Mouse (Mus musculus) limb, embryonic 13.5 days (tissue): ENCODE data around the gene Sctr. TPM values are rescaled to one million over a fixed set of nuclear protein-coding genes. Genes with fewer than 3 reads are reported as not detected.

Experiments
- ATAC-seq: fragments of 200-750 bp; cut with Nextera tagmentation; 2 replicates; pipeline ENCODE4 v1.8.0; 2017; ENCODE audit warnings: low read depth, moderate number of reproducible peaks, moderate TSS enrichment; ENCODE audit not compliant: low FRiP score
- H3K27ac ChIP-seq: fragments of 300-500 bp; sonication (generic); 2 replicates; pipeline ENCODE4 v1.5.1; 2015; ENCODE audit warnings: inconsistent platforms, mild to moderate bottlenecking, moderate library complexity
- H3K27me3 ChIP-seq: fragments of 300-500 bp; sonication (generic); 2 replicates; pipeline ENCODE4 v1.6.1; 2015; ENCODE audit warnings: mild to moderate bottlenecking, inconsistent platforms
- H3K36me3 ChIP-seq: fragments of 300-500 bp; sonication (generic); 2 replicates; pipeline ENCODE4 v1.6.1; 2015; ENCODE audit warnings: inconsistent platforms, mild to moderate bottlenecking, moderate library complexity
- H3K4me1 ChIP-seq: fragments of 300-500 bp; sonication (generic); 2 replicates; pipeline ENCODE4 v1.6.1; 2015; ENCODE audit warnings: inconsistent platforms
- H3K4me2 ChIP-seq: fragments of 300-500 bp; sonication (generic); replicated peaks from 2 replicates; pipeline ENCODE4 v1.6.1; 2015; ENCODE audit warnings: inconsistent platforms, mild to moderate bottlenecking, moderate library complexity
- H3K4me3 ChIP-seq: fragments of 300-500 bp; sonication (generic); 2 replicates; pipeline ENCODE4 v1.5.1; 2015; ENCODE audit warnings: moderate library complexity, mild to moderate bottlenecking, inconsistent platforms
- H3K9ac ChIP-seq: fragments of 300-500 bp; sonication (generic); 2 replicates; pipeline ENCODE4 v1.6.1; 2015; ENCODE audit warnings: mild to moderate bottlenecking, inconsistent platforms
- H3K9me3 ChIP-seq: fragments of 300-500 bp; sonication (generic); 2 replicates; pipeline ENCODE4 v1.6.1; 2016; ENCODE audit warnings: inconsistent platforms
- WGBS: fragments of 180-500 bp; shearing (Covaris S2); methylation state at CpG from one replicate; pipeline ENCODE4 v1.1.7; 2015; 5-methylcytosine and 5-hydroxymethylcytosine counted together
- polyA plus RNA-seq: library from polyadenylated mRNA; unstranded; fragments of >200 nt; fragmentation: Nextera tagmentation; extraction: Ambion mirVana; gene quantifications from 2 replicates; pipeline ENCODE4 v1.2.1, GENCODE M21; 2015

Sctr gene
- polyA plus RNA-seq, 1 experiment from 2014 or later = 0.20 TPM

DNA sequence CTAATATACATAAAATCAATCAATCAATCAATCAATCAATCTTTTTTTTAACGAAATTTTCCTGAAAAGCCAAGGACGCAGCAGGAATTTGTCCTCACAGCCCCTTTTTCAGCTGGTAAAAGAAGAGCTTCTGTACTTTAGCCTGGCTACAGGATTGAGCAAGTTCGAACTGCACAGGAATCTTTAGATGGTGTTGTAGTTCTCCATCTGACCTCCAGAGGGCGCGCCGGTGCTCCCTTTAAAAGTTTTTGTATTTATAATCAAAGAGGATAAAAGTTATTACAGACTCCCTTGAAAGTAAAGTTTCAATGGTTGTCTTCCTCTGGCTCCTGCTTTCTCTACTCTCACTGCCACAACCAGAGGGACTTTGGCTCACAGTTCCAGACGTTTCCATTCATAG, 91.6 kb downstream of the Sctr start:
- Histone ChIP-seq H3K4me2 (no peak overlapping the region), H3K9me3 (no peaks in the 10 kb centered on the region), H3K9ac (no peak overlapping the region), H3K27me3 (no peaks in the 10 kb centered on the region), H3K36me3 (no peaks in the 10 kb centered on the region), H3K27ac (no peak overlapping the region), H3K4me3 (no peak overlapping the region), H3K4me1 (no peaks in the 10 kb centered on the region)
- no peak for ATAC-seq
- 18% methylated on average over 7 of the region's 7 CpGs for WGBS

DNA sequence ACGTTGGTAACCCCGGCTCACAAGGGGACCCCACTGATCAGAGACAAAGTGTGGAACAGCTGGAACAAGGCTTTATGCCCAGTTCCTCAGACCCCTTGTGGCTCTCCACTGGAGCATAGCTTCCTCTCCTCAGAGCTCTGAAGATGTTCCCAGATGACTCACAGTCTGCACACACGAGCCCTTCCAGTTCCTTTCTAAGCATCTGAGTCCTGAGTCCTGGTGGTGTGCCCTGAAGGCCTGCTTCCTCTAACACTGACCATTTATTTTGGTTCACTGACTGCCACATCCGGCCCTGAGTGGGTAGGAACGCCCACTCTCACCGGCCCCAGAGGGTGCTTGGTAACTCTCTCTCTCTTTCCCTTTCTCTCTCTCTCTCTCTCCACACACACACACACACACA, 92.8 kb downstream of the Sctr start:
- Histone ChIP-seq H3K36me3 (no peaks in the 10 kb centered on the region), H3K4me3 (no peak overlapping the region), H3K9ac (no peak overlapping the region), H3K27me3 (no peaks in the 10 kb centered on the region), H3K4me2 (no peak overlapping the region), H3K9me3 (no peaks in the 10 kb centered on the region), H3K4me1 (no peaks in the 10 kb centered on the region), H3K27ac (no peak overlapping the region)
- 66% methylated on average over 6 of the region's 6 CpGs for WGBS
- ATAC-seq = no peak

DNA sequence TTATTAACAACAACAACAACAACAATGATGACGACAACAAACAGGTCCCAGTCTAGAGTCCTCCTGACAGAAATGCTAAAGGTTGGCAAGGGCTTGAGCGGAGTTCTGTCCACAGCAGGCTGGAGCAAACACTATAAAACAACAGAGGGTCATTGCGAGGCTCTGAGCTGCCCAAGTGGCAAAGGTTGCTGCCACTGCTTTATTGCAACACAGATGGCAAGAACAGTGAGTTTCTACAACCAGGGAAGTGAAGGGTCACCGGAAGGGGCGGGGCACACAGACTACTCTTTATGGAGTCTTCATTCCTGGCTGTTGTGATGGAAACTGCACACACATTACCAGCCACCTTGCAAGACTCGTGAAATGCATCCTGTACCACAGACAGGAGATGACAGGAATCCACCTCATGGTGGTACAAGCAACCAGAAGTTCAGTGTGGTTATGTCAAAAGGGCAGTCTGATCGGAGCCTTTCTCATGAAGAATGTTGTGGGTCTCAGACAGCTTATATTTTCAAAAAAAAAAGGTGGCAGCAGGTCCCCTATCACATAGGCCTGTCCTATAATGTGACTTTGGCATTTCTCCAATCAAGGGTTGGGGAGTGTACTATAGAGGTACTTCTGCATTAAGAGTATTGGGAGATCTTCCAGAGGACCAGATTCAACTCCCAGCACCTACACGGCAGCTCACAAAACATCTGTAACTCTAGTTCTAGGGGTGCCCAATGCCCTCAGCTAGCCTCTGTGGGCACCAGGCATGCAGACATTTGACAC, 93.9 kb downstream of the Sctr start:
- 79% methylated on average over 8 of the region's 8 CpGs for WGBS
- H3K4me1 ChIP-seq = no peaks in the 10 kb centered on the region
- no peak for ATAC-seq

DNA sequence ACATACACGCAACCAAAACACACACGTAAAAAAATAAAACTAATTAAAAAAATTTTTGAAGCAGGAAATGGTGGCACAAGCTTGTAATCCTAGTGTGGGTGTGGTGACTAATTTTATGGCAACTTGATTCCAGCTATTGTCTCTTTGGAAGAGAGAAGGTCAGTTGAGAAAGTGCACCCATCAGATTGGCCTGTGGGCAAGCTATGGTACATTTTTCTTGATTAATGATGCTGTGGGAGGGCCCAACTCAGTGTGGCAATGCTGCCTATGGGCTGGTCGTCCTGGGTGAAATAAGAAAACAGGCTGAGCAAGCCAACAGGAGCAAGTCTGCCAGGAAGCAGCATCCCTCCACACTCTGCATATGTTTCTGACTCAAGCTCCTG, 94.5 kb downstream of the Sctr start:
- no peaks in the 10 kb centered on the region for H3K4me1 ChIP-seq
- H3K4me3 ChIP-seq = no peak overlapping the region
- no peaks in the 10 kb centered on the region for H3K27me3 ChIP-seq
- no peak overlapping the region for H3K27ac ChIP-seq
- H3K9me3 ChIP-seq = no peaks in the 10 kb centered on the region
- H3K4me2 ChIP-seq = no peak overlapping the region
- no peak for ATAC-seq
- WGBS = 76% methylated on average over 3 of the region's 3 CpGs
- H3K9ac ChIP-seq = no peak overlapping the region
- H3K36me3 ChIP-seq = no peaks in the 10 kb centered on the region

More for the DNA sequence above, 93.9 kb downstream of the Sctr start:
- Histone ChIP-seq H3K9me3 (no peaks in the 10 kb centered on the region), H3K36me3 (no peaks in the 10 kb centered on the region), H3K27me3 (no peaks in the 10 kb centered on the region), H3K4me2 (no peak overlapping the region), H3K4me3 (no peak overlapping the region), H3K27ac (no peak overlapping the region), H3K9ac (no peak overlapping the region)

DNA sequence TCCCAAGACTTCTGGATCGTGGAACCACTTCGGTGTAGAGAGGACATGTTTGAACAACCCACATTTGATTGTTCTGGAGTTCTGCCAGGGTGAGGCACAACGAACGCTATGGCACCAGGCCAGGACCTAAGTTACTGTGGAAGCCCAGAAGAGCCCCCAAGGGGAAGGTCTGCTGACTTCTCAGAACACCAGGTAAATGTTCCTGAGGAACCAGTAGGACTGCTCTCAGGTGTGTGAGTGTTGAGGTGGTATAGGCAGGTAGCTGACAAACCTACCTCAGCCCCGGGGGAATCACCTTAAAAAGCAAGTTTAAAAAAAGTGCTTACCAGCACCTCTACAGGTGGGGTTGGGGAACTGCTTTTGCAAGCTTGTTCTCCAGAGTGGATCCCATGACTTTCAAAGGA, 98.9 kb downstream of the Sctr start:
- H3K9me3 ChIP-seq = no peaks in the 10 kb centered on the region
- 59% methylated on average over 5 of the region's 5 CpGs for WGBS
- no peaks in the 10 kb centered on the region for H3K36me3 ChIP-seq
- 0 out of 2 replicates have a peak, but pooled peaks have one; percentile 59 for ATAC-seq
- no peaks in the 10 kb centered on the region for H3K4me1 ChIP-seq
- no peak overlapping the region for H3K4me3 ChIP-seq
- H3K27ac ChIP-seq = no peak overlapping the region
- H3K9ac ChIP-seq = no peak overlapping the region
- H3K4me2 ChIP-seq = no peak overlapping the region
- H3K27me3 ChIP-seq = no peaks in the 10 kb centered on the region

DNA sequence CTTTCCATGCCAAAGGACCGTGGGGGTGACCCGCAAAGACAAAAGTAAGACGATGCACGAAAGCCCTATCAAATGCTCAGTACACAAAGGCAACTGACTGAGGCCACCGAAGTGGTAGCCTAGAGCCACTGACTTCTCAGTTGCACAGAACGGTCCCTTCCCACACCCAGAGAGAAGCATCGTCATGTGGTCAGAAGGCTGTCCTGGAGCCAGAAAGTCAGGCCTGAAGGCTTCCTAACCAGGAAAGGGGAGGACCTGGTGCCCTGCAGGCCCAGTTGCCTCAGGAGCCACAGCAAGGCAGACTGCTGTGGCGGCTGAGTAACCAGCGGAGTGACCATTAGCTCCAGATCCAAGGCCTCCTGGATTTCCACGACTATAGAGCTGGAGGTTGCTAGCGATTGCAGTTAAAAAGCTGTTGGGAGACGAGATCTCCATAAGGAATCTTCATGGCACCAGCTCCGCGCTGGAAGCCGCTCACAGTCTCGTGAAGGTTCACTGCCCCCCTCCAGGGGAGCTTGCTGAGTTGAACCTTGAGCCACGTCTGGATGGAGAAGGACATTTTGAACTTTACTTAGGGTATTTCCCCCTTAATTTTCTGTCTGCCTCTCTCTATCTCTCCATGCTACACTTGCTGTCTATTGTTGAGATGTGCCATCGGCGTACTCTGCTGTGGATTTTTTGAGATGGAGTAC, 103.2 kb downstream of the Sctr start:
- H3K9ac ChIP-seq = no peak overlapping the region
- H3K4me3 ChIP-seq = no peak overlapping the region
- no peak for ATAC-seq
- H3K27me3 ChIP-seq = no peaks in the 10 kb centered on the region
- H3K36me3 ChIP-seq = peaks cover 39% of the 10 kb centered on the region
- H3K4me1 ChIP-seq = no peaks in the 10 kb centered on the region
- H3K9me3 ChIP-seq = peaks cover 7% of the 10 kb centered on the region; the same call in 1 of the 2 replicates
- H3K4me2 ChIP-seq = no peak overlapping the region
- H3K27ac ChIP-seq = no peak overlapping the region
- WGBS = 86% methylated on average over 19 of the region's 19 CpGs

DNA sequence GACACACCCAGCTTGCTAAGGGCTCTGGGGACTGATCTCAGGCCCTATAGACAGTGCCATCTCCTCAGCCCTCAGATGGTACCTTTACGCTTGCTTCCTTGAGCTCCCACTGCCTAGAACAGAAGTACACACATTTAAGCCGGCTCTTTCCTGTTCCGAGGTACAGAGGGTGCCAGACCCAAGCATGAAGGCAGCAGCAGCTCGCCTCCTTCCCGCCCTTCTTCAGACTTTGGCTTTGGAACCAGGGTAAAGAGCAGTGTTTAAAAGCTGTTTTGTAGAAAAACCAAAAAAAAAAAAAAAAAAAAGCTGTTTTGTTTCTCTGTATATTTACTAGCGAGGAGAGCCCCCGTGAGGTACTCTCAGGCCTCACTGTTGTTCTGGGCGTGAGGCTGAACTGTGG, 105.1 kb downstream of the Sctr start:
- ATAC-seq = no peak
- no peaks in the 10 kb centered on the region for H3K4me1 ChIP-seq
- H3K9me3 ChIP-seq = peaks cover 7% of the 10 kb centered on the region; the same call in 1 of the 2 replicates
- 88% methylated on average over 8 of the region's 8 CpGs for WGBS
- no peak overlapping the region for H3K4me3 ChIP-seq
- H3K27me3 ChIP-seq = no peaks in the 10 kb centered on the region
- H3K27ac ChIP-seq = peak overlapping the region; percentile 15; the same call in 1 of the 2 replicates
- H3K4me2 ChIP-seq = no peak overlapping the region
- H3K9ac ChIP-seq = no peak overlapping the region
- H3K36me3 ChIP-seq = peaks cover 53% of the 10 kb centered on the region

DNA sequence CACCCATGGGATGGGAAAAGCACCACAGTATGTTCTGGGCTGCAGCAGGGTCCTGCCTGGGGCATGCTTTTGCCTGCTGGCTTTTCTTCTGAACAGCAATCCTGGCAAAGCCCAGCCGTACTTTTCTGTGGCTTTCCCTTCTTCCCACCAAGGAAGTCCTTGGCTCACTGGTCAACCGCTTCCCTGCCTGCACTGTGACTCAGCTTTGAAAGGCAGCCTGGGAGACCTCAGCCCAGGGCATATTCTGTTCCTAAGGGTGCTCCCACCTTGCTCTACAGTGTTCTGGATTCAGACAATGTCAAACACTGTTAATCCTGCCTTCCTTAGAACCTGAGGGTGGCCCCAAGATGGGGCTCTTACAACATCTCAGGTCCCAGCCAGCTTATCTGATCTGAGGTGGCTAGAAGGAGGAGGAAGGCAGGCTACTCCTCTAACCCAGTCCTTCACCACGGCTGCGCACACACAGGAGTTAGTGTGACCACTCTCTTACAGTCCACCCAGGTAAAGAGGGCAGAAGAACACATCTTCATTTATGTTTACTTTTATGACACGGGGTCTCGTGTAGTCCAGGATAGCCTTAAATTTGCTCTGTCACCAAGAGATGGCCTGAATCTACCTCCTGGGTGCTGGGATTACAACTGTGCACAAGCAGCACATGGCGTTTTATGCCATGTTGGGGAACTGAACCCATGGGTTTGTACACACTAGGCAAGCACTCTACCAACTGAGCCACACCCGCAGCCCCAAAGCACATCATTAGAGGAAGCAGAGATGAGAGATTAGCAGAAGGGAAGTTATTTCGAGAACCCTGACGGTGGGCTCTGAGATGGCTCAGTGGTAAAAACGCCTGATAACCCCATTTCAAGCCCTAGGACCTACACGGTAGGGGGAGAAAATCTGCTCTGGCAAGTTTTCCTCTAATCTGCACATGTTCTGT, 105.8 kb downstream of the Sctr start:
- H3K4me3 ChIP-seq = no peak overlapping the region
- H3K36me3 ChIP-seq = peaks cover 56% of the 10 kb centered on the region
- no peak overlapping the region for H3K9ac ChIP-seq
- H3K27ac ChIP-seq = peak overlapping the region; percentile 15; the same call in 1 of the 2 replicates
- no peaks in the 10 kb centered on the region for H3K27me3 ChIP-seq
- peaks cover 7% of the 10 kb centered on the region; the same call in 1 of the 2 replicates for H3K9me3 ChIP-seq
- H3K4me2 ChIP-seq = no peak overlapping the region
- ATAC-seq = no peak
- peaks cover 6% of the 10 kb centered on the region; the same call in 1 of the 2 replicates for H3K4me1 ChIP-seq
- 88% methylated on average over 12 of the region's 12 CpGs for WGBS

Other genes with a start within 250 kb of the Sctr start
- 3.9 and 5.0 TPM in 2 replicates for gene Ptpn4, start 169.3 kb upstream of the Sctr start, polyA plus RNA-seq
- 8.1 and 8.7 TPM in 2 replicates for gene Tmem177, start 93.7 kb upstream of the Sctr start, polyA plus RNA-seq
- gene Cfap221, start 9.7 kb upstream of the Sctr start, polyA plus RNA-seq = 0.09 TPM in 1 of 2 replicates, not detected in the other
- 6.7 and 7.6 TPM in 2 replicates for gene Tmem37, start 67.2 kb downstream of the Sctr start, polyA plus RNA-seq
- gene Dbi, start 114.2 kb downstream of the Sctr start, polyA plus RNA-seq = 605 and 606 TPM in 2 replicates
- gene 3110009E18Rik, start 114.3 kb downstream of the Sctr start, polyA plus RNA-seq = 18.9 and 20.9 TPM in 2 replicates